Mouse (Mus musculus): Measurements from ENCODE around the gene Xdh. TPM values are rescaled to one million over a fixed set of nuclear protein-coding genes. Genes with fewer than 3 reads are reported as not detected.

Gene Xdh
- polyA plus RNA-seq (2016; fragmentation: Nextera tagmentation; extraction: Ambion mirVana): 0.33 and 0.42 TPM in 2 replicates

- H3K4me2 ChIP-seq: no peak within 1 kb of the TSS
- no peak for ATAC-seq (ENCODE audit: low FRiP score)
- 88% methylated on average over 13 of the region's 13 CpGs for WGBS
- H3K9me3 ChIP-seq: no peaks in the 10 kb centered on the region
- no peaks in the 10 kb centered on the region for H3K36me3 ChIP-seq (replicated peaks)
- no peaks in the 10 kb centered on the region for H3K27me3 ChIP-seq
- H3K9ac ChIP-seq: no peak within 1 kb of the TSS
- H3K27ac ChIP-seq: no peak within 1 kb of the TSS
- no peak within 1 kb of the TSS for H3K4me3 ChIP-seq (replicated peaks)
- H3K4me1 ChIP-seq: no peaks in the 10 kb centered on the region
Observed at GRCm38 (mm10) chr17:73950062-73950735, at the start of gene Xdh. TSS of gene Xdh (minus strand) at chr17:73950196.

DNA sequence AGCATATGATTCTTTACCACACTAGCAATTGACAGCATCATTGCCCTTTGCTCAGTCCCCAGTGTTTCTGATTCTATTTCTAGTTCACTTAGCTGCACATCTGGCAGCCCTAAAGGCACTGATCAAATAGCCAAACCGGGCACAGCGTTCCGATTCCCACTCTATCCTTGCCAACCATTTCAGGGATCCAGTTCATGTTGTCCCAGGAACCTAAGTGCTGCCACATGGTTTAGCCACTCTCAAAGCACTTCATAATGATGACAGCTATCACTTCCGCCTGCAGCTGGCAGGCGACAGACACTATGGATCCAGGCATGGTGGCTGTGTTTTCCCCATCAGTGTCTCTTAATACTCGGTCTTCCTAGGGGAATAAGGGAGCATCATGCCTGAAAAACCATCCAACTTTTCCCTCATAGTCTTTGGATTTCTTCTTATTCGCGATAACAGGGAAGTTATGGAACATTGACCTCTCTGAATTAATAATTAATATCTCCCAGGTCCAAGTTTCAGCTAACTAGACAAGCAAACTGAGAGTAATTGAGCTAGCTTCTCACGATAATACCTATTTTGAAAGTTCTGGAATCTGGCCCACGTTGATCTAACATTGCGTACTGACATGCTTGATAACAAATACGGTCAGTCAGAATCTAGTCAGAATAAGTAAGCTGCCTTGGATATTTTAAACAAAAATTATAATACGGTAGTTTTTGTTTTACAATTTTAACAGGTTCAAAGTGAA lies 46.1 kb upstream of the Xdh start:
- H3K27me3 ChIP-seq: no peaks in the 10 kb centered on the region
- H3K4me1 ChIP-seq: no peaks in the 10 kb centered on the region
- H3K27ac ChIP-seq: no peak overlapping the region
- H3K36me3 ChIP-seq (replicated peaks): no peaks in the 10 kb centered on the region
- 89% methylated on average over 13 of the region's 13 CpGs for WGBS
- no peak overlapping the region for H3K9ac ChIP-seq
- no peak overlapping the region for H3K4me3 ChIP-seq (replicated peaks)
- H3K9me3 ChIP-seq: no peaks in the 10 kb centered on the region
- ATAC-seq (ENCODE audit: low FRiP score): no peak
- H3K4me2 ChIP-seq: no peak overlapping the region

- Histone ChIP-seq H3K36me3 (replicated peaks) (no peaks in the 10 kb centered on the region), H3K4me2 (no peak overlapping the region), H3K4me3 (replicated peaks) (no peak overlapping the region), H3K27me3 (no peaks in the 10 kb centered on the region), H3K27ac (no peak overlapping the region), H3K9me3 (no peaks in the 10 kb centered on the region), H3K4me1 (no peaks in the 10 kb centered on the region), H3K9ac (no peak overlapping the region)
- no peak for ATAC-seq (ENCODE audit: low FRiP score)
- 88% methylated on average over 4 of the region's 4 CpGs for WGBS
Observed at GRCm38 (mm10) chr17:73991264-73991663, 41.3 kb upstream of the Xdh start.

DNA sequence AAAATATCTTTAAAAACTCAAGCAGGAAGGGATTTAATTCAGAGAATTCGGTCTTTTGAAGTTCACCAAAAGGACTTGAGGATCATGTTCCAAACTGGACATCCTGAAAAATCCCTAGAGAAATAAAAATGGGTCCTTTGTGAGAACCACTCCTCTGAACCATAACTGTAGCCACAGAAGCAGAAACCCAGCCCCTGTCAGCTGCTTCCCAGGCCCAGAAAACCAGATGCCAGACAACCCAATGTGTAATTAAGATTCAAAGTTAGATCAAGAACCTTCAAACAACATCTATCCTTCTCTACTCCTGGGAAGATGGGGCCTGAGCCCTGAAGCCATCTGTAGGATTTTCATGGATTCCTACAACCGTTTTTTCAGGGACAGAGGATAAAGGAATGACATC lies 36.6 kb upstream of the Xdh start:
- no peaks in the 10 kb centered on the region for H3K4me1 ChIP-seq
- WGBS: 75% methylated on average over 2 of the region's 2 CpGs

GRCm38 (mm10) chr17:73985936-73986335 lies 35.9 kb upstream of the Xdh start:
- no peaks in the 10 kb centered on the region for H3K9me3 ChIP-seq
- no peaks in the 10 kb centered on the region for H3K27me3 ChIP-seq
- H3K4me2 ChIP-seq: no peak overlapping the region
- WGBS: 93% methylated on average over 4 of the region's 4 CpGs
- no peak overlapping the region for H3K27ac ChIP-seq
- H3K4me3 ChIP-seq (replicated peaks): no peak overlapping the region
- no peak for ATAC-seq (ENCODE audit: low FRiP score)
- H3K9ac ChIP-seq: no peak overlapping the region
- no peaks in the 10 kb centered on the region for H3K36me3 ChIP-seq (replicated peaks)
- no peaks in the 10 kb centered on the region for H3K4me1 ChIP-seq

More for the DNA sequence above, 36.6 kb upstream of the Xdh start:
- no peaks in the 10 kb centered on the region for H3K9me3 ChIP-seq
- no peaks in the 10 kb centered on the region for H3K36me3 ChIP-seq (replicated peaks)
- no peak overlapping the region for H3K27ac ChIP-seq
- no peak overlapping the region for H3K4me2 ChIP-seq
- ATAC-seq (ENCODE audit: low FRiP score): no peak
- no peaks in the 10 kb centered on the region for H3K27me3 ChIP-seq
- no peak overlapping the region for H3K4me3 ChIP-seq (replicated peaks)
- no peak overlapping the region for H3K9ac ChIP-seq

DNA sequence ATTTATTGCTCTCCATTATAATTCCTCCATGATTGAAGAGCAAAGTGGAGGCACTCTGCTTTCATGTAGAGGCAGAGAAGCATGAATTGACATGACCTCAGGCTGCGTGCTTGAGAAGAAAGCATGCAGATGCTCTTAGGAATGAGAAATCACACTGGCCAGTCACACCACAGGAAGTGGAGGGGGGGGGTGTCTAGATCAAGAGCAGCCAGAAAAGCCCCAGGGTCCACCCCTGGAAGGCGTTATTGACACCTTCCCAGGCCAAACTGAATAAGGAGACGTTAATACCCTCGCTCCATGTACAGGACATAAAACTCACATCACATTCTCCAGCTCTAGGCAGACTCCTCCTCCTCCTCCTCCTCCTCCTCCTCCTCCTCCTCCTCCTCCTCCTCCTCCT lies 34.5 kb upstream of the Xdh start:
- no peak overlapping the region for H3K27ac ChIP-seq
- no peaks in the 10 kb centered on the region for H3K4me1 ChIP-seq
- 39% methylated on average over 4 of the region's 4 CpGs for WGBS
- H3K4me3 ChIP-seq (replicated peaks): no peak overlapping the region
- H3K36me3 ChIP-seq (replicated peaks): no peaks in the 10 kb centered on the region
- no peak overlapping the region for H3K9ac ChIP-seq
- no peak for ATAC-seq (ENCODE audit: low FRiP score)
- no peaks in the 10 kb centered on the region for H3K9me3 ChIP-seq
- no peaks in the 10 kb centered on the region for H3K27me3 ChIP-seq
- H3K4me2 ChIP-seq: no peak overlapping the region

DNA sequence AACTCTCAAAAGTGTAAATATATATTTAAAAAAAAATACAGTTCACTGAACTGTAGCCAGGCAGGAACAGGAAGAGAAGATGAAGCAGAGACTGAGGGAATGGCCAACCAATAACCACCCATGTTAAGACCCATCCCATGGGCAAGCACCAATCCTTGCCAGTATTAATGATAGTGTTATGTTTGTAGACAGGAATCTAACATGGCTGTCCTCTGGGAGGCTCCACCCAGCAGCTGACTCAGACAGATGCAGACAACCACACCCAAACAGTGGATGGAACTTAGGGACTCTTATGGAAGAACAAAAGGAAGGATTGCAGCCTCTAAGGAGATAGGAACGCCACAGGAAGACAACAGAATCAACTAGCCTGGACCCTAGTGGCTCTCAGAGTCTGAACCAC lies 32.9 kb upstream of the Xdh start:
- no peak overlapping the region for H3K27ac ChIP-seq
- 50% methylated on average over 1 of the region's 1 CpGs for WGBS
- no peak for ATAC-seq (ENCODE audit: low FRiP score)
- H3K36me3 ChIP-seq (replicated peaks): no peaks in the 10 kb centered on the region
- H3K4me2 ChIP-seq: no peak overlapping the region
- H3K4me3 ChIP-seq (replicated peaks): no peak overlapping the region
- no peak overlapping the region for H3K9ac ChIP-seq
- H3K4me1 ChIP-seq: no peaks in the 10 kb centered on the region
- H3K9me3 ChIP-seq: no peaks in the 10 kb centered on the region
- H3K27me3 ChIP-seq: no peaks in the 10 kb centered on the region

- no peak overlapping the region for H3K9ac ChIP-seq
- no peaks in the 10 kb centered on the region for H3K36me3 ChIP-seq (replicated peaks)
- H3K27me3 ChIP-seq: no peaks in the 10 kb centered on the region
- H3K9me3 ChIP-seq: no peaks in the 10 kb centered on the region
- no peak overlapping the region for H3K4me2 ChIP-seq
- ATAC-seq (ENCODE audit: low FRiP score): no peak
- no peak overlapping the region for H3K27ac ChIP-seq
- no peaks in the 10 kb centered on the region for H3K4me1 ChIP-seq
- no peak overlapping the region for H3K4me3 ChIP-seq (replicated peaks)
Observed at GRCm38 (mm10) chr17:73976066-73976465, 26.1 kb upstream of the Xdh start.

DNA sequence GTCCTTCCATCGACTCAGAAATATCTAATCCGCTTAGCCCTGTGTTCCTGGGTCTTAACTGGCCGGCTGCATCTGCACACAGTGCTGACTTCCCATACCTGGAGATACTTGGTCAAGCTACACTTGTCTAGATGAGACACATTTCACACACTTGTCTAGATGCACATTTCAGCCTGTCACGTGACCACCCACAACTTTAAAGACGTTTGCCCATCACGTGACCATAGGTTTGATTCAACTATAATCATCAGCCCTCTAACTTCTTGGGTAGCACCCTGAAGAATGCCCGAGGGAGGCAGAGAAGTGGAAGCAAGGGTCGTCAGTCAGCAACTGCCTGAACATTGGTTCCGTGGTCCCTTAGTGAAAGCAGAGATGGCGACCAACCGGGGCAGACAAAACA lies 22.7 kb upstream of the Xdh start:
- Histone ChIP-seq H3K4me3 (replicated peaks) (no peak overlapping the region), H3K27ac (no peak overlapping the region), H3K4me1 (no peaks in the 10 kb centered on the region), H3K36me3 (replicated peaks) (no peaks in the 10 kb centered on the region), H3K4me2 (no peak overlapping the region), H3K9me3 (no peaks in the 10 kb centered on the region), H3K27me3 (no peaks in the 10 kb centered on the region), H3K9ac (no peak overlapping the region)
- WGBS: 90% methylated on average over 11 of the region's 11 CpGs
- no peak for ATAC-seq (ENCODE audit: low FRiP score)

GRCm38 (mm10) chr17:73971291-73971690 lies 21.3 kb upstream of the Xdh start:
- WGBS: 82% methylated on average over 4 of the region's 4 CpGs
- ATAC-seq (ENCODE audit: low FRiP score): no peak

DNA sequence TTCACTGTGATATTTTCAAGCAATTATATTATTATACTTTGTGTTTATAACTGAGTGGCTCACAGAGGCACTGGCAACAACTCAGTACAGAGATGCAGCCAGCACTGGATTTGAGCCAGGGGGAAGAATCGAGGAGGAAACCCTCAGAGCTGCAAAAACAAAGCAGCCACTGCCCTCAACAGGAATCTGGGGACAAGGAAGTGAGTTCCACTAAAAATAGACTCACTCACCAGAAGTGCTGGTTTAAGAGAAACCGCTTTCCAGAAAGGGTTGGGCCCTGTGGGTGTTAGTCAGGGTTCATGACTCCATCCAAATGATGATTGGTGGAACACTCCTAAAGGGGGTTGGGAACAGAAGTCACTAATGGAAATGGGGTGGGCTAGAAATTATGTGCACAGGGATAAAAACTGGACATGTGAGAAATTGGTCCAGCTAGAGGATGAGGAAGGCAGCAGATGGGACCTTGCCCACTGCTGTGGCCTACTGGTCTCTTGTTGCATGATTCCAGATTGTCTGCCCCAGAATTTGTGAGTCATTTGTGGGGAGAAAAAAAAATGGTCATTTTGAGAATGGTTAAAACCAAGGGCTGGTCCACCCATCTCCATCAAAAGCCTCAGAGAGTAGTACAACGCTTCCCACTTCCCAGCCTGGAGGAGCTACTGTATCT lies 20.5 kb upstream of the Xdh start:
- Histone ChIP-seq H3K36me3 (replicated peaks) (no peaks in the 10 kb centered on the region), H3K4me1 (no peaks in the 10 kb centered on the region), H3K27ac (no peak overlapping the region), H3K4me2 (no peak overlapping the region), H3K27me3 (no peaks in the 10 kb centered on the region), H3K4me3 (replicated peaks) (no peak overlapping the region), H3K9me3 (no peaks in the 10 kb centered on the region), H3K9ac (no peak overlapping the region)
- ATAC-seq (ENCODE audit: low FRiP score): no peak
- 84% methylated on average over 3 of the region's 3 CpGs for WGBS

More at GRCm38 (mm10) chr17:73971291-73971690, 21.3 kb upstream of the Xdh start:
- Histone ChIP-seq H3K27me3 (no peaks in the 10 kb centered on the region), H3K36me3 (replicated peaks) (no peaks in the 10 kb centered on the region), H3K4me2 (no peak overlapping the region), H3K9me3 (no peaks in the 10 kb centered on the region), H3K4me3 (replicated peaks) (no peak overlapping the region), H3K27ac (no peak overlapping the region), H3K4me1 (no peaks in the 10 kb centered on the region), H3K9ac (no peak overlapping the region)

GRCm38 (mm10) chr17:73964856-73965255 lies 14.9 kb upstream of the Xdh start:
- Histone ChIP-seq H3K4me1 (no peaks in the 10 kb centered on the region), H3K36me3 (replicated peaks) (no peaks in the 10 kb centered on the region), H3K27me3 (no peaks in the 10 kb centered on the region), H3K27ac (no peak overlapping the region), H3K4me3 (replicated peaks) (no peak overlapping the region), H3K9me3 (no peaks in the 10 kb centered on the region), H3K4me2 (no peak overlapping the region), H3K9ac (no peak overlapping the region)
- no peak for ATAC-seq (ENCODE audit: low FRiP score)
- WGBS: 89% methylated on average over 9 of the region's 9 CpGs
